Mouse (Mus musculus) heart, embryonic 14.5 days (tissue): ENCODE measurements around the gene Hsf2bp. TPM values are rescaled to one million over a fixed set of nuclear protein-coding genes. Genes with fewer than 3 reads are reported as not detected.

Experiments used
- ATAC-seq: fragments of 200-750 bp; cut with Nextera tagmentation; 2 replicates; pipeline ENCODE4 v1.8.0; 2017; ENCODE audit warnings: low read depth, moderate TSS enrichment; ENCODE audit not compliant: insufficient number of reproducible peaks, insufficient read depth, low FRiP score
- H3K27ac ChIP-seq, 2 experiments: fragments of 200-500 bp in 1 of 2; fragments of 300-500 bp in 1 of 2; sonication (generic) in 1 of 2; replicated peaks in 1 of 2; 2 replicates each; pipeline ENCODE4 v1.5.1; 2012 to 2014; ENCODE audit warnings: low read depth in 2 of 2, low read length in 2 of 2, control low read depth in 1 of 2, mild to moderate bottlenecking in 1 of 2, mixed read lengths in 1 of 2; ENCODE audit not compliant: control insufficient read depth in 1 of 2, insufficient read depth in 1 of 2
- H3K27me3 ChIP-seq: fragments of 300-500 bp; sonication (generic); 2 replicates; pipeline ENCODE4 v1.6.1; 2014; ENCODE audit warnings: mild to moderate bottlenecking, low read length, control low read depth; ENCODE audit not compliant: control insufficient read depth, insufficient read depth
- H3K36me3 ChIP-seq: fragments of 300-500 bp; sonication (generic); 2 replicates; pipeline ENCODE4 v1.6.1; 2014; ENCODE audit warnings: mild to moderate bottlenecking, control low read depth, low read length, mixed read lengths; ENCODE audit not compliant: control insufficient read depth, insufficient read depth
- H3K4me1 ChIP-seq, 2 experiments: fragments of 200-500 bp in 1 of 2; fragments of 300-500 bp in 1 of 2; sonication (generic) in 1 of 2; 2 replicates each; pipeline ENCODE4 v1.6.1; 2012 to 2014; ENCODE audit warnings: low read length in 2 of 2, control low read depth in 1 of 2, mixed read lengths in 1 of 2; ENCODE audit not compliant: control insufficient read depth in 2 of 2, insufficient read depth in 2 of 2
- H3K4me2 ChIP-seq: fragments of 300-500 bp; sonication (generic); 2 replicates; pipeline ENCODE4 v1.6.1; 2014; ENCODE audit warnings: mild to moderate bottlenecking, low read length
- H3K4me3 ChIP-seq, 2 experiments: fragments of 200-500 bp in 1 of 2; fragments of 300-500 bp in 1 of 2; sonication (generic) in 1 of 2; 2 replicates each; pipeline ENCODE4 v1.5.1; 2012 to 2014; ENCODE audit warnings: low read length in 2 of 2, mild to moderate bottlenecking in 2 of 2, control low read depth in 1 of 2, low read depth in 1 of 2, moderate library complexity in 1 of 2; ENCODE audit not compliant: control insufficient read depth in 1 of 2, insufficient read depth in 1 of 2
- H3K9ac ChIP-seq: fragments of 300-500 bp; sonication (generic); 2 replicates; pipeline ENCODE4 v1.6.1; 2014; ENCODE audit warnings: mild to moderate bottlenecking, low read length
- H3K9me3 ChIP-seq: fragments of 300-500 bp; sonication (generic); 2 replicates; pipeline ENCODE4 v1.6.1; 2016; ENCODE audit warnings: low read length, control low read depth; ENCODE audit not compliant: control insufficient read depth
- WGBS: fragments of 180-500 bp; shearing (Covaris S2); extraction: QIAGEN DNeasy Blood & Tissue Kit; methylation state at CpG from one replicate; pipeline ENCODE4 v1.1.7; 2014; 5-methylcytosine and 5-hydroxymethylcytosine counted together
- polyA plus RNA-seq: library from polyadenylated mRNA; unstranded; fragments of >200 nt; fragmentation: Nextera tagmentation; extraction: Ambion mirVana; gene quantifications from 2 replicates; pipeline ENCODE4 v1.2.1, GENCODE M21; 2014

The Hsf2bp gene
- polyA plus RNA-seq, 1 experiment from 2014 or later, result 0.11 TPM

- 79% methylated on average over 9 of the region's 9 CpGs for WGBS
- no peak for ATAC-seq
- peaks cover 16 to 27% of the 10 kb centered on the region in 2 experiments for H3K4me1 ChIP-seq
These were observed 130.9 kb downstream of the Hsf2bp start for GRCm38 (mm10) chr17:31905201-31905790.

GRCm38 (mm10) chr17:31904036-31904435, 132.1 kb downstream of the Hsf2bp start:
- Histone ChIP-seq H3K9ac (no peak overlapping the region), H3K27ac (no peak overlapping the region), H3K9me3 (no peaks in the 10 kb centered on the region), H3K27me3 (no peaks in the 10 kb centered on the region), H3K4me3 (no peak overlapping the region), H3K4me2 (no peak overlapping the region), H3K36me3 (no peaks in the 10 kb centered on the region), H3K4me1 (peaks cover 16 to 27% of the 10 kb centered on the region in 2 experiments)
- no peak for ATAC-seq
- WGBS, result 94% methylated on average over 7 of the region's 7 CpGs

More at GRCm38 (mm10) chr17:31905201-31905790, 130.9 kb downstream of the Hsf2bp start:
- Histone ChIP-seq H3K27me3 (no peaks in the 10 kb centered on the region), H3K4me2 (no peak overlapping the region), H3K27ac (peak overlapping the region; percentile 75 to 78), H3K4me3 (no peak overlapping the region), H3K9ac (no peak overlapping the region), H3K9me3 (no peaks in the 10 kb centered on the region), H3K36me3 (no peaks in the 10 kb centered on the region)

- no peaks in the 10 kb centered on the region for H3K9me3 ChIP-seq
- ATAC-seq, result no peak
- no peak overlapping the region for H3K27ac ChIP-seq
- 69% methylated on average over 3 of the region's 3 CpGs for WGBS
- peaks cover 16 to 27% of the 10 kb centered on the region in 2 experiments for H3K4me1 ChIP-seq
- H3K4me2 ChIP-seq, result no peak overlapping the region
- no peak overlapping the region for H3K4me3 ChIP-seq
- no peaks in the 10 kb centered on the region for H3K36me3 ChIP-seq
- H3K9ac ChIP-seq, result no peak overlapping the region
- H3K27me3 ChIP-seq, result no peaks in the 10 kb centered on the region
These were observed 133.4 kb downstream of the Hsf2bp start for GRCm38 (mm10) chr17:31902630-31903198.

GRCm38 (mm10) chr17:31901461-31902204, 134.5 kb downstream of the Hsf2bp start:
- Histone ChIP-seq H3K9me3 (no peaks in the 10 kb centered on the region), H3K4me1 (peaks cover 26 to 28% of the 10 kb centered on the region in 2 experiments), H3K4me2 (no peak overlapping the region), H3K4me3 (no peak overlapping the region), H3K27me3 (no peaks in the 10 kb centered on the region), H3K27ac (peak overlapping the region; percentile 15 to 60; a peak in 3 of 4 replicates), H3K36me3 (no peaks in the 10 kb centered on the region), H3K9ac (no peak overlapping the region)
- ATAC-seq, result no peak
- 21% methylated on average over 11 of the region's 11 CpGs for WGBS

- H3K9me3 ChIP-seq, result no peaks in the 10 kb centered on the region
- no peak overlapping the region for H3K27ac ChIP-seq
- H3K9ac ChIP-seq, result no peak overlapping the region
- H3K4me2 ChIP-seq, result no peak overlapping the region
- WGBS, result 61% methylated on average over 5 of the region's 5 CpGs
- H3K4me3 ChIP-seq, result no peak overlapping the region
- H3K27me3 ChIP-seq, result no peaks in the 10 kb centered on the region
- ATAC-seq, result no peak
- H3K36me3 ChIP-seq, result no peaks in the 10 kb centered on the region
- peaks cover 21 to 30% of the 10 kb centered on the region in 2 experiments for H3K4me1 ChIP-seq
These were observed 137.2 kb downstream of the Hsf2bp start for GRCm38 (mm10) chr17:31898941-31899340.

- Histone ChIP-seq H3K27ac (no peak overlapping the region), H3K4me3 (no peak overlapping the region), H3K36me3 (no peaks in the 10 kb centered on the region), H3K4me1 (peaks cover 30 to 37% of the 10 kb centered on the region in 2 experiments), H3K27me3 (no peaks in the 10 kb centered on the region), H3K9ac (no peak overlapping the region), H3K4me2 (no peak overlapping the region), H3K9me3 (no peaks in the 10 kb centered on the region)
- no peak for ATAC-seq
- WGBS, result 78% methylated on average over 4 of the region's 4 CpGs
These were observed 138.9 kb downstream of the Hsf2bp start for GRCm38 (mm10) chr17:31897186-31897793.

GRCm38 (mm10) chr17:31896751-31897150, 139.4 kb downstream of the Hsf2bp start:
- Histone ChIP-seq H3K9me3 (no peaks in the 10 kb centered on the region), H3K27me3 (no peaks in the 10 kb centered on the region), H3K27ac (no peak overlapping the region), H3K36me3 (no peaks in the 10 kb centered on the region), H3K4me3 (no peak overlapping the region), H3K4me2 (no peak overlapping the region), H3K4me1 (peaks cover 29 to 37% of the 10 kb centered on the region in 2 experiments), H3K9ac (no peak overlapping the region)
- WGBS, result 44% methylated on average over 3 of the region's 3 CpGs
- no peak for ATAC-seq
